Mouse (Mus musculus): ENCODE results near the gene Trpm8. TPM values are rescaled to one million over a fixed set of nuclear protein-coding genes. Genes with fewer than 3 reads are reported as not detected.
A peak's percentile ranks its signal among the peaks of the same experiment; 100 is the strongest.

The Trpm8 gene
- polyA plus RNA-seq, 1 experiment from 2014 or later: not detected

DNA sequence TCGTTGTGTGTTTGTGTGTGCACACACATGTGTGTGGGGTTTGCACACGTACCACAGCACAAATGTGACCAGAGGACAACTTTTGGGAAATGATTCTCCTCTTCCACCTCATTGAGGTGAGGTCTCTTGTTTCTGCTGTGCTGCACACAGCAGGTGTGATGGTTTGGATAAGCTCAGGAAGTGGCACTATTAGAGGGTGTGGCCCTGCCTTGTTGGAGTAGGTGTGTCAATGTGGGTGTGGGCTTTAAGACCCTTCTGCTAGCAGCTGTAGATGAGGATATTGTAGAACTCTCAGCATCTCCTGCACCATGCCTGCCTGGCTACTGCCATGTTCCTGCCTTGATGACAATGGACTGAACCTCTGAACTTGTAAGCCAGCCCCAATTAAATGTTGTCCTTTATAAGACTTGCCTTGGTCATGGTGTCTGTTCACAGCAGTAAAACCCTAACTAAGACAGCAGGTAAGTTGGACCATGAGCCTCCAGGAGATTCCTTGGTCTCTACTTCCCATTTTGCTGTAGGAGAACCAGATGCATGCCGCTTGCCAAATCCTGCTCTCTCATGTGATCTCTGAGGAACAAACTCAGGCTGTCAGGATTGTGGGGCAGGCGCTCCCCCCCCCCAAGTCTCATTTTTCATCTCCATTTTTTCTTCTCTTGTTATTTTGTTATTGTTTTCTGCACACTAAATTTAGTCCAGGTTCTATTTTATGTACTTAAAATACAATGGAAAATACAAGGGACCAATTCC lies 18.9 kb downstream of the Trpm8 start:
- no peaks in the 10 kb centered on the region for H3K4me1 ChIP-seq
- H3K9me3 ChIP-seq (replicated peaks): peaks cover 61% of the 10 kb centered on the region
- H3K27ac ChIP-seq: no peak overlapping the region
- H3K36me3 ChIP-seq: no peaks in the 10 kb centered on the region
- H3K4me3 ChIP-seq: no peak overlapping the region
- DNase-seq (ENCODE audit: low spot score): peak; percentile 34
- H3K27me3 ChIP-seq (ENCODE audit: low read depth, poor library complexity, severe bottlenecking): no peaks in the 10 kb centered on the region
- 76% methylated on average over 4 of the region's 4 CpGs for whole genome bisulfite sequencing

DNA sequence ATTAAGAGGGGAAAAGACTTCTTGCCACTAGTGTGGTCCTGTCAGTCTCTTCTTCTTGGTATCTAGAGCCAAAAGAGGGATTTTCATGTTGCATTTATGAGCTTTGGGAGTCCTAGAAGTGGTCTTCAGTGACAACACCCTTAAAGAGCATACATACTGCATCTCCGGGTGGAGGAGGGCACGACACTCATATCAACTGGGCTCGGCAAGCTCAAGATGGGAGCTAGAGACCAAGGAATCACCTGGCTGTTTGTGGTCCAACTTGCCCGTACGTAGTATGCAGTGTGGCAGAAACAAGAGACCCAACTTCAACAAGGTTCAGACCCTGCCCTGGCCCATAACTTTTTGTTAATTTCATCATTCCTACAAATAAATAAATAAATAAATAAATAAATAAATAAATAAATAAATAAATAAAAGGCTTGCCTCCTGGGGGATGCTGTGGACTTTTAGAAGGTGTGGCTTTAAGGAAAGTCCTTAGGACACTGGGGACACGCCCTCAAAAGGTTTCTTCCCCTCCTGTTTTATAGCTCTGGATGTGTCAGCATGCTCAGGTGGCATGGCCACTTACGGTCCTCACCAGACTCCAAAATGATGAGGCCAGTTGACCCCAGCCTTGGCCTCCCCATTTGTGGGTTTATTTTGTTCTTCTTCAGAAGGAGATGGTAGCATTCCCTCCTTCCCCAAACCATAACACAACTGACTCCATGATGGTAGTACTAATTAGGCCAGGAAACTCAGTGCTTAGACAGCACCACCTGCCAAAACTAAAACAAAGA lies 20.2 kb downstream of the Trpm8 start:
- DNase-seq (ENCODE audit: low spot score): peak; percentile 33
- Histone ChIP-seq H3K4me1 (no peaks in the 10 kb centered on the region), H3K4me3 (no peak overlapping the region), H3K27me3 (ENCODE audit: low read depth, poor library complexity, severe bottlenecking) (no peaks in the 10 kb centered on the region), H3K9me3 (replicated peaks) (peaks cover 62% of the 10 kb centered on the region), H3K27ac (no peak overlapping the region), H3K36me3 (no peaks in the 10 kb centered on the region)
- 68% methylated on average over 7 of the region's 7 CpGs for WGBS

DNA sequence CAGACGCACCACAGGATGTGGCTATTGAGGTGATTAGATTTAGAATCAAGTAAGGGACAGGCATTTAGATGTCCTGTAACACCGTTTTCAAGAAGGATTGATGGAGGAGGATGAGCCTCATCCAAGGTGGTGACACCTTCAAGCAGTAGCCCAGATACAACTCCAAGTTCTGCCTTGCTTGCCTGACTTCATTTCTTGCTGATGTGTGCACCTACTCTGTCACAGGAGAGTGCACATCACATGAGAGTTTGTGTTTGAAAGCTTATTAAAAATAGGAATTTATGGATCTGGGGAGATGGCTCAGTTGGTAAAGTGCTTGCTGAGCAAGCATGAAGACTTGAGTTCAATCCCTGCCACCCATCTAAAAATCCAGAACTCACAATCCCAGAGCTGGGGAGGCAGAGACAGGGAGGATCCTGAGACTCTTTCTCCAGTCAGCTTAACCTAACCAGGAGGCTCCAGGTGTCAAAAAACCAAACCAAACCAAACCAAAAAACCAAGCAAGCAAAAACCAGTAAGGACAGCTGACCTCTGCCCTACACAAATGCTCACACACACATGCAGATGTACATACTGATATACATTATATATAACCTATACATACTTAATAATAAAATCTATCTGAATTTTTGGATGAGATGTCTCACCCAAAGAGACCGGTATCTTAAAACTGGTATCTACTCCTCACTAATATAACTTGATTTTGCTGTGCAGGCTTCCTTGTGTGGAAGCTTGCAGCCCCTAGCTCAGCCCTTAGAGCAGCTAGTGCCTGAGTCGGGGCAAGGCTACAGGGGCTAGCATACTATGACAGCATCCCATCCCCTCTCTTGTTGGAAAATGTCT lies 21.4 kb downstream of the Trpm8 start:
- Histone ChIP-seq H3K36me3 (no peaks in the 10 kb centered on the region), H3K27ac (no peak overlapping the region), H3K27me3 (ENCODE audit: low read depth, poor library complexity, severe bottlenecking) (no peaks in the 10 kb centered on the region), H3K4me3 (no peak overlapping the region), H3K4me1 (no peaks in the 10 kb centered on the region), H3K9me3 (replicated peaks) (peaks cover 70% of the 10 kb centered on the region)
- WGBS: 65% methylated on average over 4 of the region's 4 CpGs
- DNase-seq (ENCODE audit: low spot score): no peak

GRCm38 (mm10) chr1:88299529-88299945 lies 22.1 kb downstream of the Trpm8 start:
- H3K27ac ChIP-seq: no peak overlapping the region

GRCm38 (mm10) chr1:88300301-88301050 lies 23.0 kb downstream of the Trpm8 start:
- peaks cover 76% of the 10 kb centered on the region for H3K9me3 ChIP-seq (replicated peaks)
- no peaks in the 10 kb centered on the region for H3K27me3 ChIP-seq (ENCODE audit: low read depth, poor library complexity, severe bottlenecking)
- no peaks in the 10 kb centered on the region for H3K4me1 ChIP-seq
- H3K27ac ChIP-seq: no peak overlapping the region
- 45% methylated on average over 5 of the region's 5 CpGs for WGBS
- H3K36me3 ChIP-seq: no peaks in the 10 kb centered on the region
- no peak overlapping the region for H3K4me3 ChIP-seq
- peak; percentile 38 for DNase-seq (ENCODE audit: low spot score)

More at GRCm38 (mm10) chr1:88299529-88299945, 22.1 kb downstream of the Trpm8 start:
- no peaks in the 10 kb centered on the region for H3K27me3 ChIP-seq (ENCODE audit: low read depth, poor library complexity, severe bottlenecking)
- no peaks in the 10 kb centered on the region for H3K36me3 ChIP-seq
- WGBS: 90% methylated on average over 2 of the region's 2 CpGs
- H3K4me3 ChIP-seq: no peak overlapping the region
- no peaks in the 10 kb centered on the region for H3K4me1 ChIP-seq
- peak; percentile 30 for DNase-seq (ENCODE audit: low spot score)
- H3K9me3 ChIP-seq (replicated peaks): peaks cover 73% of the 10 kb centered on the region

DNA sequence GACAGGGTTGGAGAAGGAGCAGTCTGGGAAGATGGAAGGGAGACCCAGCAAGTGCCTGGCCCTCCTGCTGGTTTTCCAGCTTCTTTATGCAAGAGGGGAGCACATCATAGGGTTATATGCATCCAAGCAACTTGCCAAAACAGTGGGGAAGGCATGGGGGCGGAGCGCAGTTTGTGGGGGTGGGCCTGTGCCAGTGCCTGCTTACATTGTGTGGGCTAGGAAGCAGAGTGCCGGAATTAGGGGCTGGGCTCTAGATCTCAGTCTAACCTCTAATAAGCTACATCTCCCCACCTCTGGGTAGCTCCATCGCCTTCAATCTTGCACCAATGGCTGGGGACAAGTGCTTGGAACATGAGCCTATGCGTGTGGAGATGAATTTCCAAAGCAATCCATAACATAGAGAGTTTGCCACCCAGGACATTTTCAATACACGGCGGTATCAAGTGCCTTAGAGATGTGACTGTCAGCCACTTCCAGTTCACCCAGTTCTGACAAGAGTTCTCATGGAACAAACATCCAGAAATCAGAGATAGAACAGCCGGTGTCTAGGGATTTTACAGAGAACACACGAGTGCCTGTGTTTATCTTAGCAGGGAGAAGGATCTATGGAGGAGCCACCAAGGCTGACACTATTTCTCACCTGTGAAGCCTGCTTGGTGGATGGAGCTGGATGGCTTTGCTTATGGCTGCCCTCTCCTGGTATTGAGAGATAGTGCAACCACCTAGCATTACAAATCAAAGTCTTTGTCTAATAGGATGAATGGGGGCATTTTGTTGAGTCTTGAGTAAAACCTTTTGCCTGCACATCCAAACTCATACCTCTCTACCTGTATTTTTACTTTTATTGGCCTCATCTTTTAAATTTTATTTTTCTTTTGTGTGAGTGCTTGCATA lies 23.9 kb downstream of the Trpm8 start:
- no peaks in the 10 kb centered on the region for H3K27me3 ChIP-seq (ENCODE audit: low read depth, poor library complexity, severe bottlenecking)
- no peaks in the 10 kb centered on the region for H3K36me3 ChIP-seq
- no peaks in the 10 kb centered on the region for H3K4me1 ChIP-seq
- 72% methylated on average over 9 of the region's 9 CpGs for WGBS
- no peak overlapping the region for H3K4me3 ChIP-seq
- H3K9me3 ChIP-seq (replicated peaks): peaks cover 75% of the 10 kb centered on the region
- DNase-seq (ENCODE audit: low spot score): peak; percentile 51
- H3K27ac ChIP-seq: no peak overlapping the region

DNA sequence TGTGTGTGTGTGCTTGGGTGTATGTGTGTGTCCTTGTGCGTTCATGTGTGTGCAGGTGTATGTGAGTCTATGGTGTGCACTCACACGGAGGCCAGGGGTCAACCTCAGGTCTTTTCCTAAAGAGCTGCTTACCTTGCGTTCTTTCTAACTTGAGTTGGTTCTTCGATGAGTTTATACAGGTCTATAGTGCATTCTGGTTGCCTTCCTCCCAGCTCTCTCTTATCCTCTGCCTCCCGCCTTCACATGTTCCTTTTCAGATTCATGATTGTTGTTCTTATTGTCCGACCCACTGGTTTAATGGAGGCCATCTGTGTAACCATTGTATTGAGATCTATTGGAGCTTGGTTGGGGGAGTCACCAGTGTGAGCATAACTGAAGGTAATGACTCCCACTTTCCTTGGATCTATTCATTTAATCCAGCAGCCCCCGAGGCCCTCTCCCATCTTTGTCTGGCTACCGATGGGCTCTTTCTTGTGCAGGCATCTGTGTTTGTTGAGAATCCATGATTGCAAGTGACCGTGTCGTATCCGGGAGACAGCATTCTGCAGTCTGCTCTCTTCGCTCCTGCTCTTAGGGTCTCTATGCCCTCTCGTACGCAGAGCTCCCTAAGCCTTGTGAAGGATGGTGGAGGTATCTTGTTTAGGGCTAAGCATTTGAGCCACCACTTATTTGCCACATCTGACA lies 24.7 kb downstream of the Trpm8 start:
- H3K4me1 ChIP-seq: no peaks in the 10 kb centered on the region
- no peaks in the 10 kb centered on the region for H3K27me3 ChIP-seq (ENCODE audit: low read depth, poor library complexity, severe bottlenecking)
- H3K4me3 ChIP-seq: no peak overlapping the region
- peak; percentile 39 for DNase-seq (ENCODE audit: low spot score)
- WGBS: 69% methylated on average over 14 of the region's 14 CpGs
- peaks cover 78% of the 10 kb centered on the region for H3K9me3 ChIP-seq (replicated peaks)
- no peaks in the 10 kb centered on the region for H3K36me3 ChIP-seq
- H3K27ac ChIP-seq: no peak overlapping the region

DNA sequence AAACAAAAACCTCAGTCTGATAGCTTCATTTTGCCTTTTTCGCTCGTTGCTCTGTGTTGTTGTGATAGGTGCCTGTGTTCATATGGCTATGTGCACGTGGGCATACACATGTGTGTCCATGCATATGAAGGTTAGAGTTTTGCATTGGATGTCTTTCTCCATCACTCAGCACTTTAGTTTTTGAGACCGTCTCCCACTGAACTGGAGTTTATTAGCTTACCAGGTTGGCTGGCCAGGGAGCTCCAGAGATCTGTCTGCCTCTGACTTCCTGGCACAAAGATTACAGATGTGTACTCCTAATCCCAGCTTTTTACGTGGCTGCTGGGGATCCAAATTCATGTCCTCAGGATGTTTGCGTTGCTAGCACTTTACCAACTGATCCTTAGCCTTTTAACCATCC lies 26.3 kb downstream of the Trpm8 start:
- H3K9me3 ChIP-seq (replicated peaks): peaks cover 80% of the 10 kb centered on the region
- 64% methylated on average over 6 of the region's 6 CpGs for WGBS
- no peak overlapping the region for H3K4me3 ChIP-seq
- no peak overlapping the region for H3K27ac ChIP-seq
- H3K4me1 ChIP-seq: no peaks in the 10 kb centered on the region
- peak; percentile 30 for DNase-seq (ENCODE audit: low spot score)
- H3K27me3 ChIP-seq (ENCODE audit: low read depth, poor library complexity, severe bottlenecking): no peaks in the 10 kb centered on the region
- H3K36me3 ChIP-seq: no peaks in the 10 kb centered on the region

- DNase-seq (ENCODE audit: low spot score): peak; percentile 41
- no peak overlapping the region for H3K27ac ChIP-seq
- WGBS: 64% methylated on average over 8 of the region's 8 CpGs
- no peaks in the 10 kb centered on the region for H3K27me3 ChIP-seq (ENCODE audit: low read depth, poor library complexity, severe bottlenecking)
- H3K36me3 ChIP-seq: no peaks in the 10 kb centered on the region
- H3K4me3 ChIP-seq: no peak overlapping the region
- peaks cover 79% of the 10 kb centered on the region for H3K9me3 ChIP-seq (replicated peaks)
- no peaks in the 10 kb centered on the region for H3K4me1 ChIP-seq
Observed at GRCm38 (mm10) chr1:88304261-88304985, 27.0 kb downstream of the Trpm8 start.

- Histone ChIP-seq H3K27me3 (ENCODE audit: low read depth, poor library complexity, severe bottlenecking) (no peaks in the 10 kb centered on the region), H3K4me3 (no peak overlapping the region), H3K4me1 (no peaks in the 10 kb centered on the region), H3K27ac (no peak overlapping the region), H3K9me3 (replicated peaks) (peaks cover 80% of the 10 kb centered on the region), H3K36me3 (no peaks in the 10 kb centered on the region)
- whole genome bisulfite sequencing: 57% methylated on average over 6 of the region's 6 CpGs
- peak; percentile 29 for DNase-seq (ENCODE audit: low spot score)
Observed at GRCm38 (mm10) chr1:88305018-88305795, 27.7 kb downstream of the Trpm8 start.

Data from limb, embryonic 10.5 days (tissue).